Mouse (Mus musculus) heart, embryonic 16.5 days (tissue): ENCODE data around the gene Kif1a. TPM values are rescaled to one million over a fixed set of nuclear protein-coding genes. Genes with fewer than 3 reads are reported as not detected.

Experiments used
- ATAC-seq: fragments of 200-750 bp; cut with Nextera tagmentation; replicated peaks from 2 replicates; pipeline ENCODE4 v1.8.0; 2017; ENCODE audit warnings: moderate number of reproducible peaks; ENCODE audit not compliant: insufficient read depth, low FRiP score; ENCODE audit errors: extremely low read depth
- H3K27ac ChIP-seq: fragments of 300-500 bp; sonication (generic); 2 replicates; pipeline ENCODE4 v1.5.1; 2014; ENCODE audit warnings: mild to moderate bottlenecking, low read length, control low read depth, moderate library complexity
- H3K27me3 ChIP-seq: fragments of 300-500 bp; sonication (generic); 2 replicates; pipeline ENCODE4 v1.6.1; 2014; ENCODE audit warnings: low read length, mixed read lengths; ENCODE audit not compliant: control insufficient read depth, insufficient read depth
- H3K36me3 ChIP-seq: fragments of 300-500 bp; sonication (generic); 2 replicates; pipeline ENCODE4 v1.6.1; 2014; ENCODE audit not compliant: control insufficient read depth, insufficient read depth
- H3K4me1 ChIP-seq: fragments of 300-500 bp; sonication (generic); 2 replicates; pipeline ENCODE4 v1.6.1; 2014; ENCODE audit warnings: low read length, mixed read lengths; ENCODE audit not compliant: control insufficient read depth, insufficient read depth
- H3K4me2 ChIP-seq: fragments of 300-500 bp; sonication (generic); 2 replicates; pipeline ENCODE4 v1.6.1; 2014; ENCODE audit warnings: low read depth, mild to moderate bottlenecking, control low read depth, low read length
- H3K4me3 ChIP-seq: fragments of 300-500 bp; sonication (generic); 2 replicates; pipeline ENCODE4 v1.5.1; 2014; ENCODE audit warnings: mild to moderate bottlenecking, control low read depth, low read length
- H3K9ac ChIP-seq: fragments of 300-500 bp; sonication (generic); 2 replicates; pipeline ENCODE4 v1.6.1; 2014; ENCODE audit warnings: low read length, control low read depth
- H3K9me3 ChIP-seq: fragments of 300-500 bp; sonication (generic); replicated peaks from 2 replicates; pipeline ENCODE4 v1.6.1; 2016; ENCODE audit warnings: low read length; ENCODE audit not compliant: control insufficient read depth
- WGBS: fragments of 180-500 bp; shearing (Covaris S2); extraction: QIAGEN DNeasy Blood & Tissue Kit; methylation state at CpG from one replicate; pipeline ENCODE4 v1.1.7; 2014; 5-methylcytosine and 5-hydroxymethylcytosine counted together
- polyA plus RNA-seq: library from polyadenylated mRNA; unstranded; fragments of >200 nt; fragmentation: Nextera tagmentation; extraction: Ambion mirVana; gene quantifications from 2 replicates; pipeline ENCODE4 v1.2.1, GENCODE M21; 2015

Kif1a gene
- polyA plus RNA-seq, 1 experiment from 2014 or later, result 8.3 TPM

DNA sequence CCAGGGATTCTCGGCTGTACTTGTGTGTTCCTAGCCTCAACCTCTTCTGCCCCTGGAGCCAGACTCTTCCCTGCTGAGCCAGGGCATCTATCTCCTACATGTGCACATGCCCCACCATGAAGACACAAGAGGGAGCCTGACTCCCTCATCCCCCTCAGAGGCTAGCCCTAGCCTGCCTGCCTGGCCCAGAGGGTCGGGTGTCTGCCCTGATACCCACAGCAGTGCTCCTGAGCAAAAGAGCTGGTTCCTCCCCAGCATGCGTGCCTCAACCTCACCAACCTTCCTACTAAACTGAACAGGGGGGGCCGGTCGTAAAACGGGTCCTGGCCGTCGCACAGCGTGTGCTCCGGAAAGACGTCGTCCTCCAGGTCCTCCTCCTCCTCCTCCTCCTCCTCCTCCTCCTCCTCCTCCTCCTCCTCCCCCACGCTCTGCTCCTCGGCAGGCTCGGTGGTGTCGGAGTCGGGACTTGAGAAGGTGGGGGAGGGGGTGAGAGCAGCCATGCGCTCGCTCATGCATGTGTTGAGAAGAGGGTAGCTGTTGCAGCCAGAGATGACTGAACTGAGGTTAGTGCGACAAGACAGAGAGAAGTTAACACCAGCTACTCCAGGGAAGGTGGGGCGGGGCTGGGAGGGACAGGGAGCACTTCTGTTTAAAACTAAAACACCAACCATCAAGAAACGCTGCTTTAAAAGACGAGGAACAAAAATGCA, 50.5 kb downstream of the Kif1a start:
- no peaks in the 10 kb centered on the region for H3K4me1 ChIP-seq
- H3K4me3 ChIP-seq, result no peak overlapping the region
- no peak overlapping the region for H3K9ac ChIP-seq
- 55% methylated on average over 22 of the region's 23 CpGs for WGBS
- H3K36me3 ChIP-seq, result no peaks in the 10 kb centered on the region
- H3K4me2 ChIP-seq, result no peak overlapping the region
- no peak for ATAC-seq
- H3K27ac ChIP-seq, result no peak overlapping the region
- H3K27me3 ChIP-seq, result no peaks in the 10 kb centered on the region; the same call in none of the 2 replicates
- no peaks in the 10 kb centered on the region for H3K9me3 ChIP-seq

GRCm38 (mm10) chr1:93050071-93050470, 51.7 kb downstream of the Kif1a start:
- Histone ChIP-seq H3K9ac (no peak overlapping the region), H3K36me3 (no peaks in the 10 kb centered on the region), H3K27ac (no peak overlapping the region), H3K27me3 (no peaks in the 10 kb centered on the region; the same call in none of the 2 replicates), H3K4me1 (no peaks in the 10 kb centered on the region), H3K4me3 (no peak overlapping the region), H3K4me2 (no peak overlapping the region), H3K9me3 (no peaks in the 10 kb centered on the region)
- ATAC-seq, result no peak
- 80% methylated on average over 3 of the region's 3 CpGs for WGBS

DNA sequence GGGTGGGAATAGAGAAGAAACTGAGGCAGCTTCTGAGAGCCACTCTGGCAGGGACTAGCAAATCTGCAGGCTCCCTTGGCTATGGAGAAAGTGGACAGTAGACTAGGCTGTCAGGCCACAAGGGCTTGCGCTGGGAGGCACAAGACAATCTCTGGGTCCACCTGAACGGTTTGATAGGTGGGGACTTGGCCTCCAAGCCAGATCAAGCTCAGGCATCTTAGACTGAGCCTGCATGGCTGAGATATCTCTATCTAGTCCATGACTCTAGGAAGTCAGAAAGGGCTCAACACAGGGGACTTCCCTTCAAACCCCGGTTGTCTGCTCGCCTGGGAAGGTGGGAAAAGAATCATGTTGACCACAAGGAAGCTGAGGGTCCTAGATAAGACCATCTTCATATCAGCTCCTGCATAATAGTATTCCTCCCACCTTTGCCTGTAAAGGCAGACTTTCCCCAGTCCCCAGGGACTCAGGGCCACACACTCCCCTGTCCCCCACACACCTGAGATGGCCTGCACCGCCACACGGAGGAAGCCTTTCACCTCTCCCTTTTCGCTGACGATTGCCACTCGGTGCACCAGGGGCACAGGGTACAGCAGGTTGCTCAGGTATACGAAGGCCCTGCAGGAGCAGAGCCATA, 55.5 kb downstream of the Kif1a start:
- WGBS, result 76% methylated on average over 10 of the region's 10 CpGs
- no peak overlapping the region for H3K27ac ChIP-seq
- H3K4me2 ChIP-seq, result no peak overlapping the region
- no peaks in the 10 kb centered on the region; the same call in none of the 2 replicates for H3K27me3 ChIP-seq
- no peak for ATAC-seq
- no peaks in the 10 kb centered on the region for H3K36me3 ChIP-seq
- H3K4me3 ChIP-seq, result no peak overlapping the region
- no peaks in the 10 kb centered on the region for H3K9me3 ChIP-seq
- no peaks in the 10 kb centered on the region for H3K4me1 ChIP-seq
- H3K9ac ChIP-seq, result no peak overlapping the region

GRCm38 (mm10) chr1:93035981-93036380, 65.8 kb downstream of the Kif1a start:
- 0 out of 2 replicates have a peak overlapping the region, but pooled peaks have one; percentile 41 for H3K9ac ChIP-seq
- no peaks in the 10 kb centered on the region for H3K27me3 ChIP-seq
- H3K4me2 ChIP-seq, result no peak overlapping the region
- no peak overlapping the region for H3K4me3 ChIP-seq
- peaks cover 7% of the 10 kb centered on the region; the same call in 1 of the 2 replicates for H3K9me3 ChIP-seq
- H3K27ac ChIP-seq, result peak overlapping the region; percentile 43; the same call in 1 of the 2 replicates
- peak; percentile 25; the same call in 1 of the 2 replicates for ATAC-seq
- 49% methylated on average over 4 of the region's 4 CpGs for WGBS
- peaks cover 6% of the 10 kb centered on the region for H3K36me3 ChIP-seq
- H3K4me1 ChIP-seq, result peaks cover 25% of the 10 kb centered on the region

- Histone ChIP-seq H3K27ac (no peak overlapping the region), H3K9me3 (peaks cover 7% of the 10 kb centered on the region; the same call in 1 of the 2 replicates), H3K36me3 (peaks cover 6% of the 10 kb centered on the region), H3K4me2 (no peak overlapping the region), H3K27me3 (no peaks in the 10 kb centered on the region), H3K4me1 (peaks cover 25% of the 10 kb centered on the region), H3K4me3 (no peak overlapping the region), H3K9ac (0 out of 2 replicates have a peak overlapping the region, but pooled peaks have one; percentile 18)
- WGBS, result 17% methylated on average over 8 of the region's 8 CpGs
- ATAC-seq, result no peak
Measured at GRCm38 (mm10) chr1:93033989-93034388, 67.8 kb downstream of the Kif1a start.

GRCm38 (mm10) chr1:93031199-93031598, 70.6 kb downstream of the Kif1a start:
- no peak overlapping the region for H3K4me2 ChIP-seq
- H3K27me3 ChIP-seq, result no peaks in the 10 kb centered on the region
- 80% methylated on average over 3 of the region's 3 CpGs for WGBS
- H3K9me3 ChIP-seq, result no peaks in the 10 kb centered on the region
- ATAC-seq, result no peak
- H3K36me3 ChIP-seq, result no peaks in the 10 kb centered on the region
- no peak overlapping the region for H3K4me3 ChIP-seq
- no peak overlapping the region for H3K27ac ChIP-seq
- no peak overlapping the region for H3K9ac ChIP-seq
- peaks cover 22% of the 10 kb centered on the region for H3K4me1 ChIP-seq

DNA sequence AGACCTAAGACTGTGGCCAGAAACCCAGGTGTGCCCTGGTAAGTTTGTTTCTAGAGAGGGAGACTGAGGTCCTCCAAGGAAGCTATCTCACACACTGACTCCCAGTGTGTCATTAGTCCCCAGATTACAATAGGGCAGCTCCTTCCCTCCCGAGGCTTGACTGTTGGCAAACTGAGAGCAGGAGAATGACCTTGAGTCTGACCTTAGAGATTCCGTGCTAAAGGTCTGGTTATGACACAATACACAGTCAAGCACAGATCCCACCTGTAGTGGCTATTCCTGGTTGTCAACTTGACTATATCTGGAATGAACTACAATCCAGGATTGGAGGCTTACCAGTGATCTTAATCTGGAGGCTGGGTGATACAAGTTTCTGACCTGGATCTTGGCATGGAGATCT, 71.7 kb downstream of the Kif1a start:
- 47% methylated on average over 2 of the region's 2 CpGs for WGBS
- Histone ChIP-seq H3K36me3 (no peaks in the 10 kb centered on the region), H3K4me1 (peaks cover 12% of the 10 kb centered on the region), H3K9ac (no peak overlapping the region), H3K27ac (no peak overlapping the region), H3K4me2 (no peak overlapping the region), H3K4me3 (no peak overlapping the region), H3K9me3 (no peaks in the 10 kb centered on the region), H3K27me3 (no peaks in the 10 kb centered on the region)
- no peak for ATAC-seq

DNA sequence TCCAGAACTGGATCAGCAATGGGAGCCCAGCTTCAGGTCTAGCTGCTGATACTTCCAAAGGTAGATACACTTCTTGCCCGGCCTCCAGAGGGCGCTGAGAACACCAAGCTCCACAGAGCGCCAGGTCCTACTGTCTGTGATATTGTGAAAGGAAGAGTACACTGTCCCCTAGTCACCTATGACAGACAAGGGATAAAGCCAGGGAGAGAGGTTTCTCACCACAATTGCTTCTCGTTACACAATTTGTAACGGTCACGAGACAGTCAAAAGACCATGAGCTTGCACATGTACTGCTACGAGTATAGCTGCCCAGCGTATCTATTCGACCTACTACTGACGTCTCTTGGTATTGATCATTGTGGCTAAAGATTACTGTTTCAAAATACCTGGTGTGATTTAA, 72.4 kb downstream of the Kif1a start:
- no peak for ATAC-seq
- WGBS, result 93% methylated on average over 10 of the region's 10 CpGs
- no peaks in the 10 kb centered on the region for H3K27me3 ChIP-seq

DNA sequence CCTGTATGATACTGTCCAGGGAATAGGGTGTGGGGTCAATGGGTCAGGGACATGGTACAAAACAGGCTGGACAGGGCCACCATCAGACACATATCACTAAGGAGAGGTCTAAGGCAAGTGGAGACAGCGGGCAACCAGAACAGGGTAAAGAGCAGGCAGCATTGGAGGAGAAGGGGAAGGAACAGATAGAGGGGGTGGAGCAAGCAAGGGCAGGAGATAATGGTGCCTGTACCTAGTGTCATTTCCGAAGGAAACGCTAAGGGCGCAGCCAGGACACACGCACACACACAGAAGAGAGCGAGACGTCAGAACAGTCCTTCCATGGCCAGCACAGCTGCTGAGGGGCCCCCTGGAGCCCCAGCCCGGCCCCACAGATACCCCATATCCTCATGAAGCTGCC, 75.2 kb downstream of the Kif1a start:
- H3K36me3 ChIP-seq, result no peaks in the 10 kb centered on the region
- H3K9ac ChIP-seq, result no peak overlapping the region
- H3K9me3 ChIP-seq, result no peaks in the 10 kb centered on the region
- H3K4me2 ChIP-seq, result no peak overlapping the region
- ATAC-seq, result no peak
- WGBS, result 81% methylated on average over 8 of the region's 8 CpGs
- H3K4me1 ChIP-seq, result no peaks in the 10 kb centered on the region
- no peak overlapping the region for H3K4me3 ChIP-seq
- H3K27ac ChIP-seq, result no peak overlapping the region
- H3K27me3 ChIP-seq, result 0 out of 2 replicates have a peak, but pooled peaks cover 4% of the 10 kb centered on the region

More for the DNA sequence above, 72.4 kb downstream of the Kif1a start:
- H3K9me3 ChIP-seq, result no peaks in the 10 kb centered on the region
- no peak overlapping the region for H3K27ac ChIP-seq
- no peaks in the 10 kb centered on the region for H3K36me3 ChIP-seq
- H3K4me1 ChIP-seq, result peaks cover 12% of the 10 kb centered on the region
- no peak overlapping the region for H3K9ac ChIP-seq
- no peak overlapping the region for H3K4me3 ChIP-seq
- H3K4me2 ChIP-seq, result no peak overlapping the region
